Mouse (Mus musculus): Measurements from ENCODE around the gene Rpp40.

Gene Rpp40

DNA sequence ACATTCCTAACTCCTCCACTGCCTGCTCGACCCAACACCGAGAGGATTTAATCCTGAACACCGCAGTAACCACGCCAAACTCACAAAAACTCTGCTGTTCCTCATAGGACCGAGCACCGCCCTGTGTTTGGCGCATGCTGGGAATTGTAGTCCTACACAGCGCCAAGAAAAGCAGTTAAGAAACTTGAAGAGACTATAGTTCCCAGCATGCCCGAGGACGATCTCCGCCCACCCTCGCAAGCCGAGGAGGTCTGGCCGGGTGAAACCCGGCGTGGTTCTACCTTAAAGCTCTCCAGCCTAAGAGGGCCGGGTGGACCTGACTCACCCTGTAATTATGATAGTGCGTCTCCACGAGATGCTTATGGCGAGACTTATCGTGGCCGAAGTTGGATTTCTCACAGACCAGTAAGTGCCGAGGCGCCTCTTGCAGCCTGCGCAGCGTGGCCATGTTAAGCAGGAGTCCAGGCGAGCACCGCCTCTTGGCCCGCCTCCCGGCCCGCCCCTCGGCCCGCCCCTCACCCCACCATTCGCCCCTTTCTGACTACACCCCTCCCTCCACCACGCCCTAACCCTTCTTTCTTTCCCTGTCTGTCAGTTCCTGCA, at the start of gene Rpp40:
Gene Rpp40 (minus strand): TSS at position 481 of the 603 bp plus-strand sequence.
- DNase-seq (ENCODE audit: low spot score in 2 of 2) = peak; percentile 82 to 87

DNA sequence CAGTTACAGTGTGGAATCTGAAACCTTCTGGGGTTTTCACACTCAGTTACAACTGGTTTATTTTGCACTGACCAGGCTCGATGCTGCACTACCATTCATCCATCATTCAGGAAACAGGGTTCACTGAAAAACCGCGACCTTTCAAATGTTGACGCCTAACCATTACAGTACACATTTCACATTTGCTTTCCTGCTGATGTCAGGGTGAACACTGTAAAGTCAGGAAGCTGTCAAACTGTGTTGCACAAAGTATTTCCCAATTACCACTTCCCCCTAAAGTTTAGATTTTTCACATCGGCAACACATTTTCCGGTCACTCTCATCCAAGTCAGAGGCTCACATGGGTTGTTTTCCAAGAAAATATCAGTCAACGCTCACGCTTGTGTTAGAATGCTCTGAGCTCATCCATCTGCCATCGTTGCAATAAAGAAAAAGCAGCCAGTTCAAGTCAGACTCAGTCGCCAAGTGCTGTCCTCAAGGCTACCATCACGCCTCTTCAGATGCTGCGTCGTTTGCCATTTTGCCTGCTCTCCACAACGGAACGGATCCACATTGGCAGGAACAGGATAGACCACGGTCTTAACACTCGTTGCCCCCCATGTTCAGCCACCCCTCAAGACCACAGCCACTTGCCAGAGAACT, 43.8 kb upstream of the Rpp40 start:
- DNase-seq (ENCODE audit: low spot score in 2 of 2) = no peak

DNA sequence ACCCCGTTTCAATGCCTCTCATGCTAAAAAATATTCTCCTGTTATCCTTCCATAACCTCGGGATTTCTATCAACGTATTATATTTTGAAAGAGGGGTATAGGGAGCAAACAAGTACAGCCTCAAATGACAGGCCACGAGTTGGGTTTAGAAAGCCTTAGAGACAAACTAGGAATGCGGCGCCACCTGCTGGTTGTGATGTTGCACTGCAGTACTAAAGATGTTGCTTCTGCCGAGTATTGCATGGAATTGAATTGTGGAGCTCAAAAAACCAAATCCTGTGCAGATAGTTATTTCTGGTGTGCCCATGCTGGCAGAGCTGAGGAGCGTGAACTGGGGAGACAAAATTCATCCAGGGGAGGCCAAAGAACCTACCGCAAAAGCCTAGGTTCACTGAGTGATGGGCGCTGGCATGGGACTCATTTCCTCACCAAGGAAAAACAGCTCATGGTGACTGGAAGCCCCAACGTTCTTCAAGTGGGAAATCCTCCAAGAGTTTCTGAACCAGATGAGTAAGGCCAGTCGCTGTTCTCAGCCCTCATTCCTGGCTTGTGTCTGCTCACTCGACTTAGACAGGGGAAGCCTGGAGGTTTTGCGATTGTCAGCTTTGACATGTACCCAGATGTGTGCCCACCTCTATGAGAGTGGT, 41.3 kb upstream of the Rpp40 start:
- DNase-seq (ENCODE audit: low spot score in 2 of 2) = peak; percentile 60 to 89

DNA sequence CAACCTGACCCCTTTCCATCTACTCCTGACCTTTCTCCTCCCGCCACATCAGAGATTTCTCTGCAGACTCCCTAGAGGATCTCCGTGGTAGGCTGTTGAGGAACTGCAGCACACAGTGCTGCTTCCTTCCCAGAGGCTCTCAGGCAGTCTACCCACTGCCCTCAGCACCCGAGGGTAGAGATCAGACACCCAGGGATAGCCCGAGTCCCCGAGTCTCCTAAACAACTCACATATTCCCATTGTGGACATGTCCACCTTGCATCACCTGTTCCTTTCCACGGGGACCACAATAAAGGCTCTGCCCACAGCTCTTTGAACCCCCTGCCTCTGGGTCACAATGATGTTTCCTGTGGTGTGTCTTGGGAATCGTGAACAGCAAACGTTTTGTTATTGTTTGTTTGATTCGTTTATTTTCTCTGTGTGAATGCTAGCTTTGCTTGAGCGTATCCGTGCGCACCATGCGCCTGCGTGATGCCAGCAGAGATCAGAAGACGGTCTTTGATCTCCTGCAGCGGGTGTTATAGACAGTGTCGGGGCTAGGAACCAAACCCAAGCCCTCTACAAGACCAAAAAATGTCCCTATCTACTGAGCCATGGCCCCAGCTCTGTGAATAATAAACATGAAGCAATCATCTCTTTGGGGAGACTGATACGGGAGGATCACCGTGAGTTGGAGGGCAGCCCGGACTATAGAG, 40.6 kb upstream of the Rpp40 start:
- DNase-seq (ENCODE audit: low spot score in 2 of 2) = no peak

DNA sequence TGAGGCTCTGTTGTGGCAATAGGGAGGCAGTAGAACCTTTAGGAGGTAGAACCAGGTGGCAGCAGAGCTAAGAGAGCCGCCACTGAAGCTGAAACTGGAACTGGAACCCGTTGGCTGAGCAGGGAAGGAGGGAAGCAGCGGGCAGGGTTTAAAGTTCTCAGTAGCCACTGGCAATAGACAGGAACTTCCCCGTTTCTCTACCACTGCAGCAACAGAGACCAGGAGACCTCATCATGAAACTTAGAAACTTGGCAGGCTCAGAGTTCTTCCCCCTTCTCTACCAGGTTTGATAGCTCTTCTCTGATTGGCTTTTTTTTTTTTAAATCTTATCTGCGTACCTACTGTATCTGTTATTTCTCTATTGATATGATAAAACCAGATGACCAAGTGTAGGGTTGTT, 34.8 kb upstream of the Rpp40 start:
- no peak for DNase-seq (ENCODE audit: low spot score in 2 of 2)

DNA sequence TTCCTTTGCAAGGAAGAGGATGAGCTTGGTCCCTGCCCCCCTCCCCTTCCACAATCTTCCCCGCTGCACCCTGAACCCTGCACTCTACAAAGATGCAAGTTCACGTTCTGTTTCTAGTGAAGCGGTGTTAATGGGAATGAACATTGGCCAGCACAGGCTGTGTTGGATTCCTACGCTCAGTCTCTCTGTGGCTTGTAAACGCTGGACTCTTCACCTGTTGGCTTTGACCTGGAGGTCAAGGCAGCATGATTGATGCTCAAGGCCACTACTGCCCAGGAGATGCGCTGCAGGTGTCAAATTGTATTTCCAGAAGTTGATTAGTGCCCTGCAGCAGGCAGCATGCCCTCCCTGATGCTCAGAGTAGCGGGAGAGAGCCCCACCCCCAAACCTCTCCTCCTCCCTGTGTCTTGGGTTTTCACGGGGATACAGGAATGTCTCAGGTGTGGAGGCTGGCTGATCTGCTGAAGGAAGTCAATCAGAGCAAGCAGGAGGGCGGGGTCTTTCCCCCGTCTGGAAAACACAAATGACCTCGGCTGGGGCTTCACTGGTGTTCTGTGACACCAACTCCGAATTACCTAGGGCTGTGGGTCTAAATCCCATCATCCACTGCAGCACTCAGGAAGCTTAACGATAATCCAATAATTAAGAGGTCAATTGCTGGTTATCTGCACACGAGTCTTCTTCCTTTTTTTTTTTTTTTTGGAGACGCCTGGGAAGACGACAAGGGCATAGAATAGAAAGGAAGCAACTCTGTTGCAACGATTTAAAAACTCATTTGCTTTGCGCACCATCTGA, 33.9 kb upstream of the Rpp40 start:
- no peak for DNase-seq (ENCODE audit: low spot score in 2 of 2)

DNA sequence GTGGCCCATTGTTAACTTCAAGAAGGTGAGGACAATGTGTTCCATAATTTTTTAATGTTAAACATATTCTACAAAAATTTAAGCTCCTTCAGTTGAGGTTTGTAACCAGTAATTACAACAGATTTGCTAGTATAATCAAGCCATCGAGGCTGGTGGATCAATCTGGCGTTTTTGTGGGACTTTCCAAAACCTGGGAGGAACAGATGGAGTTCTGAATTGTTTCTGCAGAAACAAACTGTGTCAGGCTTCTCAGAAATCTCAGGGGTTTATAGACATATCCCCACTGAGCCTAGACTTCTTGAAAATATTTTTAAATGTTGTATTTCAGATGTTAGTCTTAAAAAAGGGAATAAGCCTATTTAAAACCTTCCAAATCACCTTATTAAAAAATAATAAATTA, 31.8 kb upstream of the Rpp40 start:
- DNase-seq (ENCODE audit: low spot score in 2 of 2) = no peak

DNA sequence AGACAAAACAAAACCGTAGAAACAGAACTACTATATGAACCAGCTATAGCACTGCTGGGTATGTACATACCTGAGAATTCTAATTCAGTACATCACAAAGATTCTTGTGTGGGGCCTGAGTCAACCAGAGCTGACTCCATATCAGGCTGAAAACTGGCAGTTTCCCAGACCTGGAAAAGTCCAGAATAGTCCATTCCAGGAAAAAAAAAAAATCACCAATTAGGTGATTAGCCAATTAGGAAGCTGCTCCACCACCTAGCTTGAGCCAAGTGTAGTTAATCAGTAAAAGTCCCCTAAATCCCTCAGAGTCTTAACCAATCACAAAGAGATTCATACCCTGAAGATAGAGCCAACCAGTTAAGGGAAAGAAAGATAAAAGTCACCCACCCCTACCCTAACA, 5.3 kb upstream of the Rpp40 start:
- no peak for DNase-seq (ENCODE audit: low spot score in 2 of 2)

DNA sequence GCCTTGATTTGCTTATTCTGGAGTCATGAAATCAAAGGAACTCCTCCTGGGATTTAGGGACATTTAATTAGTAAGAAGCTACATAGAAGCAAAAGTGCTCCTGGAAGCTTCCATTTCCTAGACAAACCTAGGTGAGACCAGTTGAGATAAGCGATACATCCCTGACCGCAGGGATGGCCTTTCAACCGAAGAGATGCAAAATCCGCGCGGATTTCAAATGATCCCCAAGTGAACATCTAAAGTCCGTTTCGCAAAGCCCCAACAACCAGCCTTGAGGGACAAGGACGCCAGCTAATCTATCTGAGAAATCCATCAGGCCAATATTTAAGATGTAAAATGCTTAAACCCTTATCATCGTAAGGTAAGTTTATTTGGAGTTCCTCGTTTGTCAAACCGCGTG, 781 bp downstream of the Rpp40 start:
- DNase-seq (ENCODE audit: low spot score in 2 of 2) = no peak

DNA sequence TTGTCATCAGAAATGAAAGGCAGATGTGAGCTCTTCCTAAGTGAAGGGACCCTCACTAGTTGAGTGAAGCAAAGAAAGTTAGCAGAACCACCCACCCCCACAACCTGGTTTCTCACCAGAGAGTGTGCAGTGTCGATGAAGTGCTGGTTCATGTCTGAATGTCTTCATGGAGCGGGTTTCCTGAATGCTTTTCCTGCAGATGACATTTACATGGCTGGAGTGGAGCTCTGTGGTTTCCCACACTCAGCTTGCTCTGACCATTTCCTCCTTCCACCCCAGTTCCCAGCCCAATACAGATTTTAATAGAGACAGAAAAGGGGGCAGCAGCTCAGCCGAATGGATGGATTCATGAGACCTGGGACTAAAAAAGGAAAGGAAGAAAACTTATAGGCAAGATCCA, 13.3 kb downstream of the Rpp40 start:
- no peak for DNase-seq (ENCODE audit: low spot score in 2 of 2)

DNA sequence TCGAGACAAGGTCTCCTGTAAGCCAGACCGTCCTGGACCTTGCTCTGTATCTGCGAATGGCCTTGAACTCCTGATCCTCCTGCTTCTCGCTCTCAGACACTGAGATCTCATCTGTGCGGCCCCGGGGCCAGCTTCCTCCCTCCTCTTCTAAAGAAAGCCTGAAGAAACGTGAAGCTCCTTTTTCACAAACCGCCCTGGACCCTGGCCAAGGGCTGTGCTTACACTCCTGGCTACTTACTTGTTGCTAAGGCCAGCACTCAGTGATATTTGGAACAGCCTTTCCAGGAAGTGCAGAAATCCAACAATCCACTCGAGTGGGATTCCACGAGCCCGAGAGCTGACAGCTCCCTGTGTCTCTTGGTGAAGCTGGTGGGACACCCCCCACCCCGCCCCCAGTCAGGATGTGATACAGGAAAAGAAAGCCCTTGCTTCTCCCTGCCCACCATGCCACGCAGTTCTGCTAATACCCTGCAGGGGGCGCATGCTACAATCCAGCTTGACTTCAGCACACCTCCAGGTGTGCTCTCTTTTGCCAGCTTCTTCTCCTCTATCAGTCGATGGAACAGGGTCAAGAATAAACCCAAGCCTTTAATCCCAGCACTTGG, 19.9 kb downstream of the Rpp40 start:
- DNase-seq (ENCODE audit: low spot score in 2 of 2) = peak; percentile 47 to 77

DNA sequence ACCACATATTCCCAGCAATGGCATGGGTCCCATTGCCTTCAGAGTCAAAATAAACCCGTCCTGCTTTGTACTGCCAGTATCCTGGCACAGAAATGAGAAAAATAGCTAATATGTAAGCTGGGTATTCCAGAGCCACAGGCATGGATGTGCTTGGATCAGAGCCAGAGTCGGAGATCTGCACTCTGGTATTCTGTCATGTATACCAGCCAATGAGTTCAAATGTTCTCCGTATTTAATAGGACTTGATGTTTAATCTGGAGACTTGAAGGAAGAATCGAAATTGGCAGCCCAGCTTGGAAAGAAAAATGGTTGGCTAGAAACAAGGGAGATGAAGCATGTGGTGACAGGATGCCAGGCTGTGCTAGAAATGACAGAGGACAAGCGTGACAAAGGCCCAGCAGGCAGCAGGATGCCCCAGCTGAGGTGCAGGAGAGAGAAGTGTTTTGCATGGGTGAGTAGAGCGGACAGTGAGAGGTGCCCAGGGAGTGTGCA, 25.6 kb downstream of the Rpp40 start:
- DNase-seq (ENCODE audit: low spot score in 2 of 2) = no peak

DNA sequence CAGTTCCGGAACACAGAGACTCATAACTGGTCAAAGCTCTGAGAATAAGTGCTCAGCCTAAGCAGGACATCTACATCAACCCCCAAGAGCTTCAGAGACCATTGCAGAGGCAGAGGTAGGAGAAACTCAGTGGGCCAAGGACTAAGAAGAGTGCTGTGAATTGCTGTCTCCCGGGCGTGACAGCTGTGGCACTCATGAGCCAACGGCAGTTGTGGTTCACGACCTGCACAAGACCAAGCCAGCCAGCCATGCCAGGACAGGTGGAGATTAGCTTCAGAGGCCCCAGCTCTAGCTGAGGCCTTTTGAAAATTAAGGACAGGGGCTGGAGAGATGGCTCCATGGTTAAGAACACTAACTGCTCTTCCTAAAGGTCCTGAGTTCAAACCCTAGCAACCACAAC, 26.6 kb downstream of the Rpp40 start:
- DNase-seq (ENCODE audit: low spot score in 2 of 2) = no peak

DNA sequence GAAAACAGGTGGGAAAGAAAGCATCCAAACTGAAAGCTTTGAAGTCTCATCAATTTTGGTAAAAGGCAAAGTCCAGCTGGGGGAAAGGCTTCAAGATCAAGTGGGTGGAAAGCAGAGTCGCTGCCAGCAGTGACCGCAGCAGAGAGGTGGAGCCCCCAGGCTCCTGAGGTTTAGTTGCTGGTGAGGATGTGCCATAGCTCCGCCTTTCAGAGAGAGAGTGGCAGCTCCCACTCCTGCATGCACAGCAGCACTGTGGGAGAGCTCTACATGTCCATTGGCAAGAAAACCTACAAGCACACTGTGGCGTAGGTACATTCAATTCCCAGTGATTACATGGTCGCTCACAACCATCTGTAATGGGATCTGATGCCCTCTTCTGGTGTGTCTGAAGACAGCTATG, 27.1 kb downstream of the Rpp40 start:
- no peak for DNase-seq (ENCODE audit: low spot score in 2 of 2)

DNA sequence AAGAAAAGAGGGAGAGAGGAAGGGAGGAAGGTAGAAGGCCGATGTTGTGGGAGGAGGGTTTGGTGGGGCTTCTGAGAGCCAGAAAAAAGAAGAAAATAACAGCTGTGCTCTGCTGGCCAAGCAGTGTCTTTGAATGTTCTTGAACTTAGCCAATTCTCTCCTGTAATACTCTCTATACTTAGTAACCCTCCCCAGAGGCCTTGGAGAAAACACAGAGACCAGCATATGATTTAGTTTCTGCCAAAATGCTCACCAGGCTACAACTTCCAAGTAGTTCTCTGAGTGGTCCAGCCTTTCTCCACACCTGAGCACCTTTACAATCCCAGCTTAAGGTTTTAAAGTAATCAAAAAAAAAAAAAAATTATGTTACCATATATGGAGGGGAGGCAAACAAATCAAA, 27.9 kb downstream of the Rpp40 start:
- no peak for DNase-seq (ENCODE audit: low spot score in 2 of 2)

DNA sequence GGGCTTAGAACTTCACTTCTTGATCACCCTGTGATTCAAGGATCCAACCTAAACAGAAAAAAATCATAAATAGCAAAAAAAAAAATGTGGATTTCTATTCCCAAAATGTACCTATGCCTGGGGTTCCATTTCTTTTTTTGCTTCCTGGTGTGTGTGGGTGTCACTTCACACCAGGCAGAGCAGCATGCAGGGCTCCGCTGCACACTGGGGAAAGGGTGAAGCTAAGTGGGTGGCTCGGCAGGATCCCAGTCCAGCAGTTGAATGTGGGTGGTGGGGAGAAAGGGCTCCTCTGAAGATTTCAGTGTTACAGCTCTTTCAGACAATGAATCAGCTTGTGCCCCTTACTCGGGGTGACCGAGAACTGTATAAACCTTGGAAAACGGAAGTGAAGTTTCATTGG, 30.8 kb downstream of the Rpp40 start:
- no peak for DNase-seq (ENCODE audit: low spot score in 2 of 2)

DNA sequence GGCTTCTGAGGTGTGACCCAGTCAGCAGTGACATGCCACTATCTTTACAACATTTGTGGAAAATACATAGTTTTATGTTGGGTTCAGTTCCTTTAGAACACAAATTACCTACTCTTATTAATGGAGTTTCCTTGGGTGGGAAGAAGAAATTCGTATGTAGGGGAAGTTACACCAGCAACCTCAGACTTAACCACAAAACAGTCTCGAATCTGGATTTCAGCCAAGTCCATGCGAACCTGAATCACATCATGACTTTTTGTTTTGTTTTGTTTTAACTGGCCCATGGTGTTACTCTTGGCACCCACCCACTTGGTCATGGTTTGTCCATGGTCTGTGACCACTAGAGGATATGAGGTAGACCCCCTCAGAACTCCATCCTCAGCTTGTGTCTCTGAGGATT, 35.1 kb downstream of the Rpp40 start:
- no peak for DNase-seq (ENCODE audit: low spot score in 2 of 2)

DNA sequence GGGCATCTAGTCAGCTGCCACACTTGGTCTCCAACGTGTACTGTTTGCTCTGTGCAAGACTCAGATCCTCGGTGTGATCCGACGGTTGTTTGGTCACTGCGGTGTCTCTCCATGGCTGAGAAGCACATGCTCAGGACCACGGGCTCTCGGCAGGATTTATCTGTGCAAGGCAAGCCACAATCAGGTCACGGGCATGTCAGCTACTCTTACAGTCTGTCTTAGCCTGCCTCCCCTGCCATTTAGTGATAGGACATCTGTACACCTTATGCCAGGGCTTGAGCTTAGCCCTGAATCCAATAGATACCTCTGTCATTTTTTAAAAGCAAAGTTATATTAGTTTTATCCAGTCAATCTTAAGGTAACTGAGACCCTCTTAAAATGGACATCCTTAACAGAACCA, 35.5 kb downstream of the Rpp40 start:
- DNase-seq (ENCODE audit: low spot score in 2 of 2) = no peak

DNA sequence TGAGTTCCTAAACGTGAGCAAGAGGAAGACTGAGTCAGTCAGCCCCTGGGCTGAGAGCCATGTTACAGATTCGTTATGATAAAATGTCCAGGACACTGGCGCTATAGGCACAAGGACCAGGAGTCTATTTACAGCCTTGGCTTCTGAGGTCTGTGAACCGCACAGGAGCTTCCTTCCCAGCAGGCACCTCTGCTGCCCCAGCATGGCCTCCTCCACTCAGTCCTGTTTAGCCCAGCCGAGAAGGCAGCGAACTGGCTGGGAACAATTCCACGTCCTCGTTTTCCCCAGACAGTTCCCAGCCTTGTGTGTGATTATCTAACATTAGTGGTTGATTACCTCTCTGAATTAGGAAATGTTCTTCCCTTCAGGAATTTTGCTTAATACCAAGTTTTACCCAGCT, 45.2 kb downstream of the Rpp40 start:
- DNase-seq (ENCODE audit: low spot score in 2 of 2) = no peak

DNA sequence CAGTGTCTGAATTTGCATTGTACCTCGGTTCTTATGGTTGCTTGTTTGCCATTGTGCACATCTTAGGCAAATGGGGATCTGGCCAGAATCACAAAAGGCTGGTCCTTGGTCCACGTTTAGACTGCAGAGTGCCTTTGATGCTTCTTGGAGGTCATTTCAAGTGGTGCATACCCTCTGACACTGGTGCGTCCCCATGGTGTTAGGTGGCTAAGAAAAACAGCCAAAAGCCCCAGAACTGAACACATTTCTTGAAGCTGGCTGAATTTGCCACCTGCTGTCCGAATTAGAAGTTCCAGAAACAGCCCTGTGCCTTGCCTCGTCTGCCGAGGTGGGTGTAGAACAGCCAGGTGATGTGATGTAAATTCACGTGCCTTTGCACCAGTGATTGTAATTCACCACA, 48.7 kb downstream of the Rpp40 start:
- no peak for DNase-seq (ENCODE audit: low spot score in 2 of 2)

DNA sequence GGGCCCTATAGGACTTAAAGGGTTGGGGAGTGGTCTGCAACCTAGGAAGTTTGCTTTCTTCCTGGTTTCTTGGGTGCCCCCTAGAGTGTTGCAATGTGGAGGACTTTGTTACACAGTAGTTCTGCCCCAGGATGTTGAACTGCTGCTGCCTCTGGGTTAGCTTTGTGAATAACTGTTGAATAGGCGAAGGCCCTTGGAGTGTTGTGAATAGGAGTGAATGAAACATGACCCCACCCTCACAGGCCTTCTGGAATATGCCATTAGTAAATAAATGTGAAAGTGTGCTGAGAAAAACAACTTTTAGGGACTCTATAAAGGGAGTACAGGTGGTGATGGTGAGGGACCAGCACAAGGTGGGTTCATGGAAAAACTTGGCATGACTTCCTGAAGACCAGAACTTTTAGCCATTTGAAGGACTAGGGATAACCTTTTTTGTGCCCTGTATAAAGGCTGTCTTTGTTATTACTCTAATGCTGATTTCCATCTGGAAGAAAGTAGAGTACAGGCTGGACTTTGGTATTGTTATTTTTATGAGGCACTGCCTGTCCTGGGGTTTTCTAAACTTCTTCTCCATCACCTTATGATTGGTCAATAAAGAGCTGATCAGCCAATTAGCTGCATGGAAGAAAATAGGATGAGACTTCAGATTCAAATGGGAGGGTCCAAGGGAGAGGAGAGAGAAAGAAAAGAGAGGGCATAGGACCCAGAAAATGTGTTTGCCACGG, 53.1 kb downstream of the Rpp40 start:
- no peak for DNase-seq (ENCODE audit: low spot score in 2 of 2)
